Mouse (Mus musculus): Measurements from ENCODE around the gene Triobp. TPM values are rescaled to one million over a fixed set of nuclear protein-coding genes. Genes with fewer than 3 reads are reported as not detected.
A peak's percentile ranks its signal among the peaks of the same experiment; 100 is the strongest.

Gene Triobp
- 41.8 and 47.6 TPM in 2 replicates for polyA plus RNA-seq (2012; rRNA removed)

DNA sequence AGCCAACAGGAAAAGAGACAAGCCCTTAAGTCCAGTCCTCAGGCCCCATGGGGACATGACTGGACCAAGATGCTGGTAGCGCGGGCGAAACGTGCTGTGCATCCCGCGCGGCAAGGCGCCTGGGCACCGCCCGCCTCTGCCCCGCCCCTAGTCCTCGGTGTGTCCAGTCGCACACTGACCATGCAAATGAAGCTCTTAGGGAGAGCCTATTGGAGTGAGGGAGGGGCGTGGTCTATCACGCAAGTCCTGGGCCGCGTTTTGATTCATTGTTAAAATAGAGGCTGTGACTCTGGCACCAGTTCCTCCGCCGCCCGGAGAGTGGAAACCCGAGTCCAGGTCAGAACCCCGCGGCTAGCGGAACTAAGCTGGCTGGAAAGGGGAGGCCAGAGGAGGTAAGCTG lies at the start of gene Triobp:
TSS of gene Triobp (plus strand) at position 68 of the 400 bp plus-strand sequence.
- no peaks in the 10 kb centered on the region for H3K27me3 ChIP-seq (replicated peaks; ENCODE audit: control insufficient read depth, insufficient read depth, low read length)
- H3K36me3 ChIP-seq (ENCODE audit: control insufficient read depth, insufficient read depth, low read length), result no peaks in the 10 kb centered on the region
- H3K4me3 ChIP-seq (ENCODE audit: insufficient read depth, low read depth, low read length), result no peak within 1 kb of the TSS
- no peak within 1 kb of the TSS for H3K27ac ChIP-seq (ENCODE audit: insufficient read depth, low read depth, low read length)
- peak; percentile 94 for DNase-seq
- under 1% methylated on average over 24 of the region's 24 CpGs for WGBS
- TF ChIP-seq POLR2A (IDR thresholded peaks at IDR 0.05; ENCODE audit: low read depth, low read length) (no peak), CTCF (conservative IDR thresholded peaks at IDR 0.05; ENCODE audit: insufficient read depth, insufficient read length, low read depth, low read length) (no peak)
- no peaks in the 10 kb centered on the region for H3K4me1 ChIP-seq (ENCODE audit: control insufficient read depth, insufficient read depth, low read length)

DNA sequence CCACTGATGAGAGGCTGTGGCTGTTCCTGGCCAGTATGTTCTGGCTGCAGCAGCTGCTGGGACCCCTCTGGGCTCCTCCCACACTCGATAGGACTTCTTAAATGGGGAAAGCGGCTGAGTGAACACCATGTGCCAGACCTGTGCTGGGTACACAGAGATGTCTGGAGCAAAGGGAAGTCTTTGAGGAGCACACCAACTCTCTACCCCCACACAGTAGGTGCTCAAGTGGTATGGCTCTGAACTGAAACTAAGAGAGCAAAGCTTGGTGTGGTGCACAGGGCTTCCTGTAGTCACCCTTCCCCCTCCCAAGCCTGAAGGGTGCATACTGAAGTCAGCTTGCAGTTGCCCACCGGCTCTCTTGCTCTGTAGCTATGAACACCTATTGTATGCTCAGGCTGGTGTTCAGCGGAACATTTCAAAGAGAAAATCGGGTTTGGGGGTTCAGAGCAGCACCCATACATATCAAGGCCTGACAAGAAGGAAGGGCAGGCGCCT lies 49.0 kb upstream of the Triobp start:
- no peak overlapping the region for H3K4me3 ChIP-seq (ENCODE audit: insufficient read depth, low read depth, low read length)
- no peak for TF ChIP-seq CTCF (conservative IDR thresholded peaks at IDR 0.05; ENCODE audit: insufficient read depth, insufficient read length, low read depth, low read length)
- no peak for TF ChIP-seq POLR2A (IDR thresholded peaks at IDR 0.05; ENCODE audit: low read depth, low read length)
- 66% methylated on average over 6 of the region's 6 CpGs for WGBS
- no peak for DNase-seq
- no peaks in the 10 kb centered on the region for H3K4me1 ChIP-seq (ENCODE audit: control insufficient read depth, insufficient read depth, low read length)
- no peaks in the 10 kb centered on the region for H3K27me3 ChIP-seq (replicated peaks; ENCODE audit: control insufficient read depth, insufficient read depth, low read length)
- no peaks in the 10 kb centered on the region for H3K36me3 ChIP-seq (ENCODE audit: control insufficient read depth, insufficient read depth, low read length)
- peak overlapping the region; percentile 8; the same call in 1 of the 2 replicates for H3K27ac ChIP-seq (ENCODE audit: insufficient read depth, low read depth, low read length)

- Histone ChIP-seq H3K27ac (ENCODE audit: insufficient read depth, low read depth, low read length) (peak within 1 kb of the TSS; percentile 43), H3K4me1 (ENCODE audit: control insufficient read depth, insufficient read depth, low read length) (no peaks in the 10 kb centered on the region), H3K36me3 (ENCODE audit: control insufficient read depth, insufficient read depth, low read length) (no peaks in the 10 kb centered on the region), H3K27me3 (replicated peaks; ENCODE audit: control insufficient read depth, insufficient read depth, low read length) (no peaks in the 10 kb centered on the region), H3K4me3 (ENCODE audit: insufficient read depth, low read depth, low read length) (peak within 1 kb of the TSS; percentile 83)
- TF ChIP-seq POLR2A (IDR thresholded peaks at IDR 0.05; ENCODE audit: low read depth, low read length) (no peak), CTCF (conservative IDR thresholded peaks at IDR 0.05; ENCODE audit: insufficient read depth, insufficient read length, low read depth, low read length) (no peak)
- peak; percentile 33 for DNase-seq
- 4% methylated on average over 19 of the region's 20 CpGs for WGBS
These were observed 48.1 kb upstream of the Triobp start, which contains the start of gene Gm49510 for GRCm38 (mm10) chr15:78899409-78899739. Gene Gm49510 (plus strand): TSS chr15:78899667.

GRCm38 (mm10) chr15:78899740-78900584 lies 47.6 kb upstream of the Triobp start, which contains the start of gene Sh3bp1:
Gene Sh3bp1 (plus strand): TSS chr15:78899768.
- no peaks in the 10 kb centered on the region for H3K36me3 ChIP-seq (ENCODE audit: control insufficient read depth, insufficient read depth, low read length)
- H3K27me3 ChIP-seq (replicated peaks; ENCODE audit: control insufficient read depth, insufficient read depth, low read length), result no peaks in the 10 kb centered on the region
- DNase-seq, result peak; percentile 72
- 6% methylated on average over 47 of the region's 47 CpGs for WGBS
- H3K27ac ChIP-seq (ENCODE audit: insufficient read depth, low read depth, low read length), result peak within 1 kb of the TSS; percentile 43
- H3K4me3 ChIP-seq (ENCODE audit: insufficient read depth, low read depth, low read length), result peak within 1 kb of the TSS; percentile 83
- no peaks in the 10 kb centered on the region for H3K4me1 ChIP-seq (ENCODE audit: control insufficient read depth, insufficient read depth, low read length)
- TF ChIP-seq CTCF (conservative IDR thresholded peaks at IDR 0.05; ENCODE audit: insufficient read depth, insufficient read length, low read depth, low read length) (no peak), POLR2A (IDR thresholded peaks at IDR 0.05; ENCODE audit: low read depth, low read length) (no peak)

DNA sequence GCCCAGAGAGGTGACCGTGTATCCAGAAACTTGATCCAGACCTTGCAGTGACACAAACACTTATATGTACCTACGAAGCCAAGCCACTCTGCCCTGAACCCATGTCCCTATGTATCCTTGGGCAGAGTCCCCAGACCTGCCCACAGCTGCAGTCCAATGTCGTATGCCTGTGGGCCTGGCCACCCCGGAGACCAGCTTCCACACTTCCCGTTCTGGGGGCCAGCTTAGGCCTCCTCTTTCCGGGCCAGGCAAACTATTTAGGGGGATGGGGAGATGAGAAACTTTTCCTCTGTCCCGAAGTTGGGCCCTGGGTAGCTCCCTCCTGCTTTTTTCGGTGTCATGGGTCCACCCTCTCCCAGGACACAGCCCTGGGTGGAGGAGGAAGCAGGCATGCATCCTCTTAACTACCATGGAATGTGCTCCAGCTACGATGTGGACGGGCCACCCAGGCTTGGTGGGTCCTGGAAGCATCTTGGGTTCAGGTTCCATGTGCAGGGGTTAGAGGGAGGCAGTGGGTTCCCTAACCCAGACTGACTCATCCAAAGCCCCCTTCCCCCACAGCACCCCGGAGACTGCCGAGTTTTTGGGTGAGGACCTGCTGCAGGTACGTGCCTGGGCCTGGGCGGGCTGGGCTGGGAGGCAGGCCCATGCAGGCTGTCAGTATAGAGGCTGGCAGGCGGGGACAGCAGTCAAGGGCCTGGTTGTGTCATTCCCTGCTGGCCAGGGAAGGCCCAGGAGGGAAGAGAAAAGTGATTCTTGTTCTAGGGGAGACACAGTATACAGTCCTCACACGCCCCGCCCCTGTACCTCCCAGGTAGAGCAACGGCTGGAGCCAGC lies 46.7 kb upstream of the Triobp start:
- TF ChIP-seq CTCF (conservative IDR thresholded peaks at IDR 0.05; ENCODE audit: insufficient read depth, insufficient read length, low read depth, low read length), result no peak
- no peak for TF ChIP-seq POLR2A (IDR thresholded peaks at IDR 0.05; ENCODE audit: low read depth, low read length)
- Histone ChIP-seq H3K4me3 (ENCODE audit: insufficient read depth, low read depth, low read length) (peak overlapping the region; percentile 83), H3K27ac (ENCODE audit: insufficient read depth, low read depth, low read length) (peak overlapping the region; percentile 1; the same call in 1 of the 2 replicates), H3K36me3 (ENCODE audit: control insufficient read depth, insufficient read depth, low read length) (no peaks in the 10 kb centered on the region), H3K27me3 (replicated peaks; ENCODE audit: control insufficient read depth, insufficient read depth, low read length) (no peaks in the 10 kb centered on the region), H3K4me1 (ENCODE audit: control insufficient read depth, insufficient read depth, low read length) (no peaks in the 10 kb centered on the region)
- WGBS, result 49% methylated on average over 18 of the region's 18 CpGs
- DNase-seq, result peak; percentile 28

- Histone ChIP-seq H3K36me3 (ENCODE audit: control insufficient read depth, insufficient read depth, low read length) (no peaks in the 10 kb centered on the region), H3K27ac (ENCODE audit: insufficient read depth, low read depth, low read length) (no peak overlapping the region), H3K4me1 (ENCODE audit: control insufficient read depth, insufficient read depth, low read length) (no peaks in the 10 kb centered on the region), H3K27me3 (replicated peaks; ENCODE audit: control insufficient read depth, insufficient read depth, low read length) (no peaks in the 10 kb centered on the region), H3K4me3 (ENCODE audit: insufficient read depth, low read depth, low read length) (no peak overlapping the region)
- DNase-seq, result no peak
- TF ChIP-seq CTCF (conservative IDR thresholded peaks at IDR 0.05; ENCODE audit: insufficient read depth, insufficient read length, low read depth, low read length) (no peak), POLR2A (IDR thresholded peaks at IDR 0.05; ENCODE audit: low read depth, low read length) (no peak)
- 76% methylated on average over 8 of the region's 8 CpGs for WGBS
These were observed 46.1 kb upstream of the Triobp start for GRCm38 (mm10) chr15:78901422-78901789.

Data from kidney, adult 2 months (tissue).